Mouse (Mus musculus) frontal cortex, postnatal 36 days (tissue): ENCODE results near the gene Hrasls5.

Experiments
- DNase-seq, 2 experiments: peaks; one replicate each; pipeline ENCODE4 v3.0.0; 2022; ENCODE audit warnings: low spot score in 2 of 2

The Hrasls5 gene

DNA sequence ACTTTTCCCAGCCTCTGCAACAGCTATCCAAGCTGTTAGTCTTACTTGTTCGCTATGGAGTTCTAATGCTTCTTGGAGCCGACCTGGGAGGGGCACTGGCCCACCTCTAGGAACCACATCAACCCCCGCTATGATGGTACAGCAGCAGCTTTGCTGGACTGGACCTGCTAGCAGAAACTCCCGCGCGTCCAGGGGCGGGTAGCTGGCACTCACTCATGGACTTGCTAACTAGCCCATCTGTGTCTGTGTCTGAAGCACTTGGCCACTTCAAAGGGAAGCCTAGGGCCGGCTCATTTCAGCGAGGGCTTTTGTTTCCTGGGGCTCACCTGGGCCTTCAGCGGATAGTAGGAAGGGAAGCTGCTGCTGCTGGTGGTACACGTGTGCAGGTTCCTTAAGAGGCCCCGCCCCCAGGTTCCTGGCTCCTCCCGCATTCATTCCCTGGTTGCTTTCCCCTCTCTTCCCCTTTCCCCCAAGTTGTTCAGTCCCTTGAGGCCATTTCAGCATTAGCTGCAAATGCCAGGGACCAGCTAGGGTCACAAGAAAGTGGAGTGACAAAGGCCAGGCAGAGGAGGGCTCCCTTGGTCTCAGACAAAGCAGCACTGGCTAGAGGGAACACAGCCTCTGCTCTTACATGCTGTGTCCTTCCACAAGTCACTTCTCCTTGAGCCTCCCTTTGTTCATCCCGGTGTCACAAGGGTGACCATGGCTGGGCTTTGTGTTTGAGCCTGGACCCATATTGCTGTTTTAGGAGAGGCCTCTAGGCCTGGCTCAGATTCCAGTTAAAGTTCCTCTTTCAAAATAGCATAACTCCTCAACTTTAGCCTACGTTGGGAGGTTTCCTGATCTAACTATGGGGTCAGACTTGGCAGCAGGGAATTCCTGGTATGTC is 5.3 kb upstream of the Hrasls5 start, which contains the start of gene Lgals12:
TSS of gene Lgals12 (minus strand) at position 393 of the 889 bp plus-strand sequence.
- peak; percentile 35 to 68 for DNase-seq

DNA sequence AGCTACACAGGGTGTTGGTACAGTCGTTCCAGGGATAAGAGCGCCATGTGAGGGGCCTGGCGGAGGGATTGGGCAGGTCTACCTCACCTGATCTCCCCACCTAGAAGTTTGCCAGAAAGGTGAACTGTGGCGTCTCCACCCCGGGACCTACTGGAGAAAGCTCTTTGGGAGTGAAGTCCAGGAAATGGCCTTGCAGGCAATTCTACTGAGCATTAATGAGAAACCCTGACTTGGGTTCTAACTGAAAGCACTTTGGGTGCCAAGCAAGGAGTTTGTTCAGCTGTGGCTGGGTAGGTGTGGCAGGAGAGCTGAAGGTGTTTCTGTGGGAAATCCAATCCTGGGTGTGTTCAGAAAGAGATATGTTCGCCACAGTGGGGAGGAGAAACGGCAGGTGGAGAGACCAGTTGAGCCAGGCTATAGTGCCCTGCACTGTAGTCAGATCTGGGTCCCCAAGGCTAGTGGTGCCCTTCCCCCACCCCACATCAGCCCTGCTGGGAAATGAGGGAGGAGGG is 4.6 kb upstream of the Hrasls5 start:
- DNase-seq = no peak

DNA sequence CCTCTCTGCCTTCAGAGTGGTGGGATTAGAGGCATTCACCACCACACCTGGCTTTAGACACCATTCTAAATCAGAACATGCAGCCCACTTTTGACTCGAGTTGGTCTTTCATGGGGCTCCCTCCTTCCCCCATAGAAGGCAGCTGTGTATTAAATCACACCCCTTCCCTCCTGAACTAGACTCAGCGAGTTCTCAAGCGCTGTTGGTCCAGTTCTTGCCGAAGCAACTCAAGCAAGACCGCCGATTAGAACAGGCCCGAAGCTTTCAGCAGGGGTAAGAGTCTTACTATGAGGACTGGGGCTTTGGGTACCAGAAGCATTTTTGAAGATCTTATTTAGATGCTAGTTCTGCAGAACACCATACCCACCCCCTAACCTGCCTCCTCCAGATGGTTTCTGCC is 810 bp downstream of the Hrasls5 start:
- no peak for DNase-seq

DNA sequence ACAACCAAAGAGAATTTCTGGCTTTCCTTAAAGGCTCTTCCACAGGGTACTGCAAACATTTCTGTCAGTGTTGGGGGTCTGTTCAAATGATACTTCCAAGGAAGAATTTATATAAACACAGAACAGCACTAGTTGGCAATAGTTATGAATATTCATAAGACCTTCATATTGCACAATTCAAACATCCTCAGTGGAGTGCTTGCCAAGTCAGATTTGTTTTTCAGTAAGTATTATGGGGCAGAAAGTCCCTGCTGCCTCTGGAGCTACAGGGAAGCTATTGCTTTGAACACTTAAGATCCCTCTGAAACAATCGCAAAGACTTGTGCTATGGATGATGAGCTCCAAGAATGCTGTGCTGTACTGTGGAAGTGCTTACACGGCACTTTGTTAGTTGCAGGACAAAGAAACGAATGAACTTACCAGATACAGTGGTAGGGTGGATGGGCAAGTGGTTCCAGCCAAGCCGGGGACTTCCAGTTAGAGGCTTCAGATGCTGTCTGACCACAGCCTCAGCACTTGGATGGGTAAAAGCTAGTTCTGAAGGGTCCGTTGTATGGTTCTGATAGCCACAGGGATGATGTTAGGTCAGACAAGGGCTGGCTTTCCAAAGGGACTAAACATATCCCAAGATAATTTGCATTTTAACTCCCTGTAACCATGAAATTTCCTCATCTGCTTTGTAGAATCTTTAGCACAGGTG is 4.0 kb downstream of the Hrasls5 start:
- no peak for DNase-seq

DNA sequence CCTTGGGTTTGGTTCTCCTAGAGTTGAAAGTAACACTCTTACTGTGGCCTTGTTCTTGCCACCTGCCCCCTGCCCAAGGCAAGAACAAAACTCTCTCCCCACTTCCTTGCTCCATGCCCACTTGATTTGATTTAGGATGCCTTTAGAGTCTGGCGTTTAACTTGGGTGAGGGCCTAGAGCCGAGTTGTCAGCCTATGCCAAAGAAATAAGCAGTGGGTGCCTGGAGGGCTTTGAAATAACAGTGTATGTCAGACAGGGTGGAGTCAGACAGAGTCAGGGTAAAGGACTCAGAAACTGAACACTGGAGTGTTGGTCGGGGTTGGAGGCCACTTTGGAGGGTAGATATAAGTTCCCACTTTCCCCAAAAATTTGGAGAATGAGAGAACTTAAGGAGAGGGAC is 4.7 kb downstream of the Hrasls5 start:
- DNase-seq = no peak

DNA sequence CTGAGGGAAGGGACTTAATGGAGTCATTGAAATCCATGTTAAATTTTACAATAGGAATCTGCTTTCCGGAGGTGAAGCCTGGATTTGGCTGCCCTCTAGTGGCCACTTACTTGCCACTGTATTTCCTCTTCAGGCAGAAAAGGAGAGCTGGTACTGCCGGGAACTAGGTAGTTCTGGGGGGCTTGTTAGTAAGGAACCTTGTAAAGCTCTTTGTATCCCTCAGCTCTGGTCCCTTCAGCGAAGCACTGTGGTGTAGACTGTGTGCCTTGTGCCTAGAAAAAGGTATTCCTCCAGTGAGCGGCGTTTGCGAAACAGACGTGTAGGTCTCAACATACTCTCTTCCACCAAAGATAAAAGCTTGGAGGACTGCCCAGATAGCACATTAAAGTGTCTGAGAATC is 5.4 kb downstream of the Hrasls5 start:
- peak; percentile 60 to 76 for DNase-seq

DNA sequence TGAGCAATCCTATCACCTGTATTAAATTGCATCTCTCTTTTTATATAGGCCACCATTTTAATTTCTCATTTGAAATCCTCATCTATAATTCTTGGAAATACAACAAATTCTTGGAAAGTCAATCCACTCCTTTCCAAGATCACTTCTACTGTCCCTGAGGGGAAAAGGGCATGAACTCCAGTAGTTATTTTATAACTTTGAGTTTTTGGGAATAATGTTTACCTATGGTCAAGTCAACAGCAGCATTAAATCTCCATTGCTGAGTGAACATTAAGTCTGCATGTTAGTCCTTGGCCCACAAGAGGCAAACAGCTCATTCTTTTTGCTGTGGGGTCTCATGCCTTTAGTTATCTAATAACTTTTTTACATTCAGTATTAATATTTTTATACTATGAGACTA is 20.7 kb downstream of the Hrasls5 start:
- no peak for DNase-seq

DNA sequence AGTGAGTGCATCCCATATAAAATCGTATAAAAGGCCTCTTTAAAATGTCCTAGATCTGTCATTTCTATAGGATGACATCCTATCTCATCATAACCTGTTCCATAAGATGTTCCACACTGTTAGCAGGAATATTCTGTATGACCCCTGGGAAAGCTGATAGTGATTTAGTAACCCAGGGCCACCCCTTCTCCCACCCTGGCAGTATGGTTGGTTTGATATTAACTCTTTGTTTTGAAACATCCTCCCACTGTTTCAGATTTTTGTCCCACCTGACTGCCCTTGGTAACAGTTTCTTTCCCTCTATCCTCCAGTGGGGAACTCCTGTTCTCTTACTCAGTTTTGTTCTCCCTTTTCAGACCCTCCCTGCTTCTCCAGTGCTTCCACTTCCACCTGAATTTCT is 21.4 kb downstream of the Hrasls5 start:
- DNase-seq = no peak

DNA sequence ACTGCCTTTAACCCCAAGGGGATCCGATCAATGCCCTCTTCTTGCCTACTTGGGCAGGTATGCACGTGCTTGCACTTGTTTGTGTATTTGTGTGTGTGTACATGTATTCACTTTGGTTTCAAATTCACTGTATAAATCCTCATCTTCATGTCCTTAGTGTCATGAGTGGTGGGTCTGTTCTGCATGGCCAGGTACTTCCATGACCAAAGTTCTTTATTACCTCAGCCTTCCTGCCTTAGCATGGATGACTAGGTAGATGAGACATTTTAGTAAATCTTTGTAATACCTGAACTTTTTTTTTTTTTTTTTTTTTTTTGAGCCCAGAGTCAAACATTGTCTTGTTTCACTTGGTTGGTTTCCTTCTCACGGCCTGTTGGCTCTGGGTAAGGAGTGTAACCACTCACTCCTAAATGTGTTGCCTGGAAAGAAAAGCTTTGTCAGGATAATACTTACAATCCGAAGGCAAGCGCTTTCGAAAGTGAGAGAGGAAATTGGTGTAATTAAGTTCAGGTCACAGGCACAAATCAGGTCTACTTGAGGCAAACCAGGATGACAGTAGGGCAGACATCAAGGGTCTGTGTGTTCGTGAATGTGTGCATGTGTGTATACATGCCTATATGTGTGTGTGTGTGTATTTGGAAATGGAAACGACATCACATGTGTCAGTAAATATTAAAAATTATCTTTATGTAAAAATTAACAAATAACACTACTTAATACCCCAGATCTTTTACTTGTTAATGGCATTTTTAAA is 36.7 kb downstream of the Hrasls5 start:
- DNase-seq = no peak

DNA sequence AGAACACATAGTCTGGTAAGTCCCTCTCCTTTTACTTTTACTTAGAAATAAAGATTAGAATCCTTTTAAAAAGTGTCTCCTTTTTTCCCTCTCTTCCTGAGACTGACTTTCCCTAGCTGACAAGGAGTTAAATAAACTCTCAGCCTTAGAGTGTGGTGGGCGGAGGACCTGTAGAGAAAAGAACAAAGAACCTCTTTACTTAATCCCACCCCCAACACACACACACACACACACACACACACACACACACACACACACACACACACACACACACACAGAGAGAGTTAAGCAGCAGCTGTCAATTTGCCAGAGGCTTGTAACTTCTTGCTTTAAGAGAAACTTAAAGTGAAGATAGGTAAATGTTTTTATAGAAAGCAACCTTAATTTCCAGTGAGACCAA is 59.7 kb downstream of the Hrasls5 start:
- DNase-seq = no peak

DNA sequence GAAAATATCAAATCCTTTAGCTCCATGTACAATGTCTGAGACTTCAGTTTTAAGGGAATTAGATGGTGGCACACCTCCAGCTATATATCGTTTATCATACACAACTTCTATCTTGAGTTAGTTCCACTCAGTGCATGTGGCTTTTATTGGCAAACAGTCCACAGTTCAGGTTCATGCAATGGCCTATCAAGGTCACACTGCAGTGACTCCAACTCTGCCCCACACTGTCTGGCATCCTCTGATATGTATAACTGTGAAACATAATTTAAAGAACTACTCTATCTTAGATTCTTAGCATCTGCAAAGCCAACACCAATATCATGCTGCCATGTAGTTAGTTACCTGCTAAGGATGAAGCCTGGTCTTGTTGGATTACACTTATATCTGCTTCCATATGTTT is 75.6 kb downstream of the Hrasls5 start:
- no peak for DNase-seq
